Mouse (Mus musculus): ENCODE results near the gene Noxa1. TPM values are rescaled to one million over a fixed set of nuclear protein-coding genes. Genes with fewer than 3 reads are reported as not detected.

Gene Noxa1
- not detected for total RNA-seq (2021)
- long read RNA-seq, experiment 1: 0 reads
- long read RNA-seq, experiment 2: 0 reads

DNA sequence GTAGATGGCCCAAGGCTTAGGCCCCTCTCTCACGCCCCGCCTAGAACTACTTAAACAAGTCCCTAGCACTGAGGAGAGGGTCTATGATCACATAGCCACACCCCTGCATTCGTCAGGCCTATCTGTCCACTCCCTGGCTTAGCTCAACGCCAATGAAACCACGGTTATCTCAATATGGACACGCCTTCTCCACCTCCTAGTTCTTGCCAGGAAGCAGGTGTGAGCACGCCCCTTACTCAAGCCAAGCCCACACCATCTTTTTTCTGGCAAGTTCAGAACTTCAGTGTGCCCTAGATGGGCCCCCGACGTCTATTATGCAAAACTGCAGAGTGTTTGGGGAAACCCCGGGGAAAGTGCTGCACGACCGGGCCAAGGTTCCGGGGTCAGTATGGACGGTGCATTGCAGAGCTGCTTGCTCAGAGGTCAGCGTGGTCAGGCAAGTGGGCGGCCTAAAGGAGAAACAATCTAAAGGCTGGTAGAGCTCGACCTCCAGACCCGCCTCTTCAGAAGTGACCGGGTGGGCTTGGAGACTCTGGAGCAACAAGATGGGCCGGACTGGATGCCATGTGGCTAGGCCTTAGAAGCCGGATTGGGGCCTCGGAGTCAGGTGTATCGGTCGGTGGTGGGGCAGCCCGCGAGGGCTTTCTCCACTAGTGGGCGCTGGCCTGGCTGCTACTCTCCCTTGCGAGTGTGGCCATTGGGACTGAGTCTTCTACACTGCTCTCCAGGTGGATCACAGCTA lies at the start of gene Noxa1:
Noxa1 (minus strand) TSS at position 41 of the 742 bp plus-strand sequence.
- no peak; the same call in 1 of the 2 replicates for TF ChIP-seq CTCF (conservative IDR thresholded peaks at IDR 0.05)
- Histone ChIP-seq H3K4me3 (no peak within 1 kb of the TSS), H3K27ac (no peak within 1 kb of the TSS; the same call in 1 of the 2 replicates)
- DNase-seq (ENCODE audit: low spot score in 2 of 2): no peak

DNA sequence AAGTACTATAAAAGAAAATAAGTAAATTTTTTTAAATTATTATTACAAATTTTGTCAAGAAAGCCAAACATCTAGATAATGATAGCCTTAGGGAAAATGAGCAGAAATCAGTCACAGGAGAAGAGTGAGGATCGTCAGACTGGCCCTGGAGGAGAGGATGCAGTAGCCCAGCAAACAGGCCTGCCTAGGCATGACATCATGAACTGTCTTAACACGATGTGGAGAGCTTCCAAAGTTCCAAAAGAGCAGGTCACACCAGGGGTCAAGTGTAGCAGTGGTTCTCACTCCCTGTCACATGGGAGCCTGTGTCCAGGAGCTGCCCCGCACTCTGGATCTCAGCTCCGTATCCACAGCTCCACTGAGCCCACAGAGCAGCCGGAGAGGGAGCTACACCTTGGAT lies 47.0 kb upstream of the Noxa1 start:
- Histone ChIP-seq H3K27ac (no peak overlapping the region), H3K4me3 (no peak overlapping the region)
- DNase-seq (ENCODE audit: low spot score in 2 of 2): no peak
- TF ChIP-seq CTCF (conservative IDR thresholded peaks at IDR 0.05): no peak

DNA sequence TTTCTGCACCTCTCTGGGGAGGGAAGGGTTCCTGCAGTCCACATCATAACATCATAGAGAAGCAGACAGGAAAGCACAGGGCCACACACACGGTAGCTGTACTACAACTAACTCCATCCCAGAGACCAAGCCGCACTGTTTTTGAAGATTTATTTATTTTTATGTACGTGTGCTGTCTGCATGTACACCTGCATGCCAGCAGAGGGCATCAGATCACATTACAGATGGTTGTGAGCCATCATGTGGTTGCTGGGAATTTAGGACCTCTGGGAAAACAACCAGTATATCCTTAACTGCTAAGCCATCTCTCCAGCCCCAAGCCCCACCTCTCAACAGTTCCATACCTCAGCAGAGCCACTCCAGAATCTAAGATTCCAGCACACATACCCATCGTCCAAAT lies 46.2 kb upstream of the Noxa1 start:
- no peak for DNase-seq (ENCODE audit: low spot score in 2 of 2)
- peak; percentile 64 for TF ChIP-seq CTCF (conservative IDR thresholded peaks at IDR 0.05)
- no peak overlapping the region for H3K27ac ChIP-seq
- no peak overlapping the region for H3K4me3 ChIP-seq

DNA sequence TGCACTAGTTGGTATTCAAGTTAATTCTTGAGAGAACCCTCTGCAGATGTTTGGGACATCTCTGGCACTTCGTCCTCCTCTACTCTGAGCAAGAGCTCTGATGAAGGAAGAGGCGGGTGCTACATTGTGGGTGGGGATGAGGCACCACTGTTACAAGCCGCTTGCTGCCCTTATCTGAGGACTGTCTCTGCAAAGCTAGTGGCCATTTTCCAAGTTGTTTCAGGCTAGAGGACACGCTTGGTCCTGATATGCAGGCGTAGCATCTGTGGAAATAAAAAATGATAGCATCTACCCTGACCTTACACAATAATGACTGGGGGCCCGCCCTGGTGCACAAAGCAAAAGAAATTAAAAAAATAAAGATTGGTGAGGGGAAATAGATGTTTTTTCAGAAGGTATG lies 42.9 kb upstream of the Noxa1 start:
- no peak for DNase-seq (ENCODE audit: low spot score in 2 of 2)
- Histone ChIP-seq H3K27ac (no peak overlapping the region), H3K4me3 (no peak overlapping the region)
- TF ChIP-seq CTCF (conservative IDR thresholded peaks at IDR 0.05): no peak

DNA sequence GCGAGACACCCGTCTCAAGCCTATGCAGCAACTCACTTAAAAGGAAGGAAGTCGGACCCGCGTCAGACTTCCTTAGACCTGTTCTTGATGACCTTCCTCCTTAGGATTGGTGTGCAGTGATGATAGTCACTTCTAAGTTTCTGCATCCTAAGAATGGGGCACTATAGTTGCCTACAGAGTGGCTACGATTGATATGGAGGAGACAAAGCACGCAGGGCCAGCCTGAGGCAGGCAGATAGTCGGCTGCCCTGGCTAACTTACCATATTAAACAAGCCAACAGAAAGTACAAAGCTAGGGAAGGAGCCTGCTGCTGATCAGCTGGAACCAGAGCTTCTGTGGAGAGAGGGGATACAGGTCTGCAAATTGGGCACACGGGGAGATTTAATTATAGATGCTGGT lies 36.7 kb upstream of the Noxa1 start:
- Histone ChIP-seq H3K27ac (no peak overlapping the region), H3K4me3 (no peak overlapping the region)
- DNase-seq (ENCODE audit: low spot score in 2 of 2): no peak
- TF ChIP-seq CTCF (conservative IDR thresholded peaks at IDR 0.05): no peak

DNA sequence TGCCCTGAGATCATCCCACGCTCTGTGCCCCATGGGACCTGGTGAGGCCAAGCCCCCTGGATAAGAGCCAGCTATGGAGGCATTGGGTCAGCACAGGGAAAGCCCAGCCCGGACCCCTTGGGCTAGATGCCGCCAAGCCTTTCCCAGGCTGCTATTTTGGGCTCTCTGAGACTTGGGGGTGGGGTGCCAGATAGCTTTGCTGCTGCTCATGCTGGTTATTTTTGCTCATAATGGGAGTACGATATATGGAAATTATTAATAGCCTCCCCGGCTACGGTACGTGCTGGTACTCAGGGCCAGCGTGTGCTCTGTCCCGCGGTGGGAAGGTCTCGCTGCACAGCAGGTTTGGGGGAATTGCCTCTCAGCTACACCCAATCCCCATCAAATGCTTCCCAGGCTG lies 33.1 kb upstream of the Noxa1 start:
- DNase-seq (ENCODE audit: low spot score in 2 of 2): no peak
- no peak for TF ChIP-seq CTCF (conservative IDR thresholded peaks at IDR 0.05)
- H3K4me3 ChIP-seq: no peak overlapping the region
- no peak overlapping the region for H3K27ac ChIP-seq

DNA sequence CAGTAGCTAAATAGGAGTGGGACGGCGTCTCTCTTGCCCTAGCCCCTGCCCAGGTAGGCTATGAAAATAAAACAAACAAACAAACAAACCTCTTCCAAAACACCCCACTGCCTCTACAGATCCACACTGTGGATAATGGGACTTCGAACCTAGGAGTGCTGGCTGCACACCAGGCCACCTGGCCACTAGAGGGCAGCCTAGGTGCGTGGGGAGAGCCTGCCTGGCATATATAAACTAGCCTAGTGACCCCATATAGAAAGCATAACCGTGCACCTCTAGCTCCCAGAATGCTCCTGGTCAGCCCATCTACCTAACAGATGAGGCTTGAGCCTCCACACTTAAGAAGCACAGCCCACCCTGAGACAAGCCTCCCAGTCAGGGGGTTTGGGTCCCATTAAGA lies 32.3 kb upstream of the Noxa1 start:
- Histone ChIP-seq H3K27ac (no peak overlapping the region), H3K4me3 (no peak overlapping the region)
- peak; percentile 85 for TF ChIP-seq CTCF (conservative IDR thresholded peaks at IDR 0.05)
- DNase-seq (ENCODE audit: low spot score in 2 of 2): peak in 1 of 2 experiments; percentile 32

DNA sequence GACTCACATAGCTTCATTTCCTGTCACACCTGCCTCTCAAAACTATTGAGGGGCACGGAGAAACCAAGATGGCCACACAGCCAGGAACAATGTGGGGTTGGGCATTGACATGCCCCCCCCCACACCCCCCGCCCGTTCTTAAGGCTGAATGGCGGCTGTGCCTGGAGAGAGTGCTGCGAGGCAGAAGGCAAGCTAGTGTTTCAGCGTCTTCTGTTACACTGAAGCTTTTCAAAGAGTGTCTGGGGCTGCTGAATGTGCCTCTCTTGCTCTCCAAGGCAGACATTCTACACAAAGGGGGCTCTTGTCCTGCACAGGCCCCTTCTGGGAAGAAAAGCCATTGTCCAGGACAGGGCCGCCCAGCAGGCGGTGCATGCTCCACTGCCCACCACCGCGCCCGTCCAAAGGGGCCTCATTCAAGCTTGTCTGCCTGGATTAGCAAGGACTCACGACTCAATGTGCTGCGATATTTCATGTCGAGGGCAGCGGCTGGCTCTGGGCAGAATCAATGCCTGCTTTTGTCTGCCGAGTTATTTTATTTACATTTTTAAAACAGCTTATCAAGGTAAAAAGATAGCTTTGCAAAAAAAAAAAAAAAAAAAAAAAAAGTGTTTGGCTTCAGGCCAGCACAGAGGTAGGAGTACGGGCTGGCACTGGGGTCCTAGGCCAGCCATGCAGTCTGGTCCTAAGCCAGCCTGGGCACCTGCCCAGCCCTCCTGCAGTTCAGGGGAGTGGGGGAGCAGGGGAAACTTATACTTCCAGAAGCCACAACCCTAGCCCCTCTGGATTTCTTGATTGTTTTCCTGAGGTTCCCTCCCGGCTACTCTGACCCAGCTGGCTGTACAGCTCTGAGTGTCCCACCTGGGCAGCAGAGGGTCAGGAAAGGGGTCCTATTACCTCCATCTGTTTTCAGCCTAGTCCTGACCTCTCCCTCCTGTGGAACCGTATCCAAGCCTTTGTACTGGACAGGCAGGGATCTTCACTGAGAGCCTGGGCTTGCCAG lies 31.4 kb upstream of the Noxa1 start:
- peak; percentile 36 for TF ChIP-seq CTCF (conservative IDR thresholded peaks at IDR 0.05)
- peak; percentile 26 to 33 for DNase-seq (ENCODE audit: low spot score in 2 of 2)
- Histone ChIP-seq H3K27ac (0 out of 2 replicates have a peak overlapping the region, but pooled peaks have one; percentile 14), H3K4me3 (no peak overlapping the region)

DNA sequence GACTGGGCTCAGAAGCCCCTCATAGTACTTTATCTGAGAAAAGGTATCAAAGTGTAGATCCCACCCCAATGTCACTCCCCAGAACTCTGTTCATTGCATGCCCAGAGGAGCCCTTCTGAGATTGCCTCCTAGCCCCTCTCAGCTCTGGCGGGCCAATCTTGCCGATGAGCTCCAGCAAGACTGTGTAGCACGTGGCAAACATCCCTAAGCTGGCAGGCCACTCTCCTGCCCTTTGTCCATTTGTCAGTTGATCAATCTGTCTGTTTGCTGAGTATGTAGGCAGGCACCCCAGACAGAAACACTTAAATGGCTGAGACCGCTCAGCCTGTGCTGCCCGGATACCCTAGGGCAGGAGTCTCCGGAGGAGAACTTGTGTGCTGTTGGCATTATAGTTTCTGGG lies 30.2 kb upstream of the Noxa1 start:
- no peak for TF ChIP-seq CTCF (conservative IDR thresholded peaks at IDR 0.05)
- no peak for DNase-seq (ENCODE audit: low spot score in 2 of 2)
- no peak overlapping the region for H3K4me3 ChIP-seq
- no peak overlapping the region for H3K27ac ChIP-seq

DNA sequence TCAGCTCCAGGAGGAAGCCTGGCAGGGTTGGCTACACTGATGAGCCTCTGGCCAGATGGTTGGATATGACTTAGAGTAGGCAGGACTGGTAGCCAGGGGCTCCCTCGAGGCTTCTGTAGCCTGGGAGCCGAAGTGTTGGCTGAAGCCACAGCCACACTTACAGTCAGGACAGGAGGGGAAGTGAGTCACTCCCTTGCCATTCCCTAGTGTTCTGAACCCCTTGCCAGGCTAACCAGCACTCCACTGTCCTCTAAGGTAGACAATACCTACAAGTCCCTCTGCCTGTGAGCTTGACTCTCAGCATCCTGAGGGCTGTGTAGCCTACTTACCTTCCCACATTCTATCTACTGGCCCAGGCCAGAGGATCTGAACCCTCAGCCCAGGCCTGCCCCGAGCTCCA lies 29.5 kb upstream of the Noxa1 start:
- Histone ChIP-seq H3K4me3 (no peak overlapping the region), H3K27ac (no peak overlapping the region)
- TF ChIP-seq CTCF (conservative IDR thresholded peaks at IDR 0.05): no peak
- no peak for DNase-seq (ENCODE audit: low spot score in 2 of 2)

DNA sequence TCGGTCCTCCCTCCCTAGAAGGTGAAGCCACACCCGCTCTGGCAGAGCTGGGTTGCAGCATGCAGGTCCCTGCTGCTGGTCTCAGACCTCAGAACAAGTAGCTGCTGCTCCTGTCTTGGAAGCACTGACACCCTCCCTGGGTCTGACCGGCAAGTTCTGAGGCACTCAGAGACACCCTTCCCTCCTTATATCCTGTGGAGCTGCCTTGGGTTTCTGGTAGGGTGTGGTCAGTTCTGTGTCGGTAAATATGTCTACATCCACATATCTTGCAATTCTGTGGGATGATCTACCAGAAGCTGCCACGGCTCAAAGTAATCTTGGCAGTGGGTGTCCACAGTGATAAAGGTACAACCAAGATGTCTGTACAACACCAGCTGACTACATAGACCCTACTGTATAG lies 28.6 kb upstream of the Noxa1 start:
- no peak for DNase-seq (ENCODE audit: low spot score in 2 of 2)
- H3K4me3 ChIP-seq: no peak overlapping the region
- TF ChIP-seq CTCF (conservative IDR thresholded peaks at IDR 0.05): no peak
- no peak overlapping the region for H3K27ac ChIP-seq

DNA sequence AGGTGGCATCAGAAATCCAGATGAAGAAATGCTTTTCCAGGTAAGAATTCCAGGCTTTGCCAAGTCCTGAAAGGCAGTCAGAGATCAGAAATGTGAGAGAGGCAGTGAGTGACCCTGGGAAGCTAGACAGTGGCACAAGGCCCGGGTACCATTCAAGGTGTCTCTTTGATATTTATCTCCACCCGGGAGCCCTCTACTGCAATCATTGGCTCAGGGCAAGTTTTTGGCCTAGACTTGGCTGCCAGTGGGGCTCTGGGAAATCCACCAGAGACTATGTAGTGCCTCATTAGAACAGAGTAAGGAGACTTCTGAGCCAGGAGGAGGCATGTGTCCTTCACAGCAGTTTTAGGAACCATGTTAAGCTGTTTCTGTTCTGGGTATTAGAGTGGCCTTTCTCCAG lies 27.7 kb upstream of the Noxa1 start:
- Histone ChIP-seq H3K27ac (no peak overlapping the region), H3K4me3 (no peak overlapping the region)
- TF ChIP-seq CTCF (conservative IDR thresholded peaks at IDR 0.05): no peak
- DNase-seq (ENCODE audit: low spot score in 2 of 2): no peak

DNA sequence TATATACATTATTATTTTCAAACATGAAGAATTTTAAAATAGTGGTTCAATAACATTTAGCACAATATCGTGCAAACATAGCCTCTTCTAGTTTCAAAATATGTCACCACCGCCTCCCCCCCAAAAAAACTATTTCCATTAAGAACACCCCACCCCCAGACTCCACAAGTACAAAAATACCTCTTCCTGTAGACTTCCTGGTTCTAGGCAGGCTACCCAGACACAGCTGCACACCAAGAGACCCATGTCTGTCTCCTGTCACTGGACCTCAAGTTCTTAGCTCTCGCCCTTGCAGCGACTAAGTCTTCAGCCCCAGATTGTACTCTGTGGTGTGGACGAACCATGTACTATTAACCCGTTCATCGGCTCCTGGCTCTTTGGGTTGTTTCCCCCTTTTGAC lies 26.0 kb upstream of the Noxa1 start:
- no peak for DNase-seq (ENCODE audit: low spot score in 2 of 2)
- TF ChIP-seq CTCF (conservative IDR thresholded peaks at IDR 0.05): no peak
- H3K4me3 ChIP-seq: no peak overlapping the region
- H3K27ac ChIP-seq: no peak overlapping the region

All from layer of hippocampus, adult 2 months (tissue).